Mouse (Mus musculus): ENCODE results near the gene Itih2. TPM values are rescaled to one million over a fixed set of nuclear protein-coding genes. Genes with fewer than 3 reads are reported as not detected.

The Itih2 gene
- polyA plus RNA-seq, 2 experiments: 260 to 321 TPM

- Histone ChIP-seq H3K27ac (no peak overlapping the region), H3K9ac (replicated peaks) (no peak overlapping the region), H3K4me3 (ENCODE audit: insufficient read depth in 1 of 2, low read depth in 2 of 2, low read length in 2 of 2) (no peak overlapping the region), H3K9me3 (ENCODE audit: control insufficient read depth, low read length) (no peaks in the 10 kb centered on the region), H3K4me2 (ENCODE audit: low read depth) (no peak overlapping the region), H3K4me1 (replicated peaks; ENCODE audit: control insufficient read depth in 2 of 2, insufficient read depth in 2 of 2, low read length in 1 of 2) (peaks cover 0 to 4% of the 10 kb centered on the region in 2 experiments; a peak in 1 of 4 replicates), H3K27me3 (ENCODE audit: control insufficient read depth, insufficient read depth, low read length) (no peaks in the 10 kb centered on the region), H3K36me3 (replicated peaks; ENCODE audit: control insufficient read depth, insufficient read depth, low read depth) (no peaks in the 10 kb centered on the region)
- ATAC-seq (ENCODE audit: insufficient read depth) (no peak), DNase-seq (ENCODE audit: low read depth in 3 of 3, low spot score in 3 of 3) (no peak)
- 61% methylated on average over 4 of the region's 4 CpGs for WGBS (ENCODE audit: insufficient replicate concordance)
- TF ChIP-seq EP300 (IDR thresholded peaks at IDR 0.05; ENCODE audit: low read depth) (no peak), CTCF (IDR thresholded peaks at IDR 0.05; ENCODE audit: low read depth) (no peak)
These were observed 30.8 kb upstream of the Itih2 start for GRCm38 (mm10) chr2:10162011-10162410.

- ATAC-seq (ENCODE audit: insufficient read depth): no peak
- no peak for DNase-seq (ENCODE audit: low read depth in 3 of 3, low spot score in 3 of 3)
- 46% methylated on average over 10 of the region's 10 CpGs for WGBS (ENCODE audit: insufficient replicate concordance)
- no peaks in the 10 kb centered on the region for H3K27me3 ChIP-seq (ENCODE audit: control insufficient read depth, insufficient read depth, low read length)
- H3K4me2 ChIP-seq (ENCODE audit: low read depth): no peak overlapping the region
- H3K9ac ChIP-seq (replicated peaks): no peak overlapping the region
- no peaks in the 10 kb centered on the region for H3K9me3 ChIP-seq (ENCODE audit: control insufficient read depth, low read length)
- H3K27ac ChIP-seq: no peak overlapping the region
- no peak for TF ChIP-seq EP300 (IDR thresholded peaks at IDR 0.05; ENCODE audit: low read depth)
- TF ChIP-seq CTCF (IDR thresholded peaks at IDR 0.05; ENCODE audit: low read depth): no peak
- no peak overlapping the region for H3K4me3 ChIP-seq (ENCODE audit: insufficient read depth in 1 of 2, low read depth in 2 of 2, low read length in 2 of 2)
- H3K36me3 ChIP-seq (replicated peaks; ENCODE audit: control insufficient read depth, insufficient read depth, low read depth): no peaks in the 10 kb centered on the region
- peaks cover 0 to 15% of the 10 kb centered on the region in 2 experiments; a peak in 2 of 4 replicates for H3K4me1 ChIP-seq (replicated peaks; ENCODE audit: control insufficient read depth in 2 of 2, insufficient read depth in 2 of 2, low read length in 1 of 2)
These were observed 26.0 kb upstream of the Itih2 start for GRCm38 (mm10) chr2:10157184-10157583.

GRCm38 (mm10) chr2:10153201-10154075 is 22.2 kb upstream of the Itih2 start, which contains the start of gene Itih5:
Itih5 (plus strand) TSS chr2:10153571.
- Histone ChIP-seq H3K9ac (replicated peaks) (no peak within 1 kb of the TSS), H3K27ac (no peak within 1 kb of the TSS), H3K9me3 (ENCODE audit: control insufficient read depth, low read length) (no peaks in the 10 kb centered on the region), H3K36me3 (replicated peaks; ENCODE audit: control insufficient read depth, insufficient read depth, low read depth) (no peaks in the 10 kb centered on the region), H3K4me1 (replicated peaks; ENCODE audit: control insufficient read depth in 2 of 2, insufficient read depth in 2 of 2, low read length in 1 of 2) (peaks cover 0 to 15% of the 10 kb centered on the region in 2 experiments; a peak in 2 of 4 replicates), H3K4me2 (ENCODE audit: low read depth) (peak within 1 kb of the TSS; percentile 73), H3K4me3 (ENCODE audit: insufficient read depth in 1 of 2, low read depth in 2 of 2, low read length in 2 of 2) (peak within 1 kb of the TSS; percentile 45 to 63), H3K27me3 (ENCODE audit: control insufficient read depth, insufficient read depth, low read length) (no peaks in the 10 kb centered on the region)
- ATAC-seq (ENCODE audit: insufficient read depth): peak; percentile 80
- DNase-seq (ENCODE audit: low read depth in 3 of 3, low spot score in 3 of 3): peak; percentile 41 to 48 (median 46)
- 4% methylated on average over 27 of the region's 27 CpGs for WGBS (ENCODE audit: insufficient replicate concordance)
- TF ChIP-seq EP300 (IDR thresholded peaks at IDR 0.05; ENCODE audit: low read depth): no peak
- TF ChIP-seq CTCF (IDR thresholded peaks at IDR 0.05; ENCODE audit: low read depth): no peak

GRCm38 (mm10) chr2:10152590-10152989 is 21.4 kb upstream of the Itih2 start:
- TF ChIP-seq EP300 (IDR thresholded peaks at IDR 0.05; ENCODE audit: low read depth): no peak
- TF ChIP-seq CTCF (IDR thresholded peaks at IDR 0.05; ENCODE audit: low read depth): no peak
- DNase-seq (ENCODE audit: low read depth in 3 of 3, low spot score in 3 of 3): no peak
- no peak overlapping the region for H3K9ac ChIP-seq (replicated peaks)
- peak overlapping the region; percentile 73; the same call in 1 of the 2 replicates for H3K4me2 ChIP-seq (ENCODE audit: low read depth)
- 5% methylated on average over 5 of the region's 5 CpGs for WGBS (ENCODE audit: insufficient replicate concordance)
- ATAC-seq (ENCODE audit: insufficient read depth): no peak
- no peaks in the 10 kb centered on the region for H3K36me3 ChIP-seq (replicated peaks; ENCODE audit: control insufficient read depth, insufficient read depth, low read depth)
- H3K27ac ChIP-seq: no peak overlapping the region
- no peaks in the 10 kb centered on the region for H3K9me3 ChIP-seq (ENCODE audit: control insufficient read depth, low read length)
- no peaks in the 10 kb centered on the region for H3K27me3 ChIP-seq (ENCODE audit: control insufficient read depth, insufficient read depth, low read length)
- H3K4me3 ChIP-seq (ENCODE audit: insufficient read depth in 1 of 2, low read depth in 2 of 2, low read length in 2 of 2): no peak overlapping the region
- H3K4me1 ChIP-seq (replicated peaks; ENCODE audit: control insufficient read depth in 2 of 2, insufficient read depth in 2 of 2, low read length in 1 of 2): peaks cover 0 to 15% of the 10 kb centered on the region in 2 experiments; a peak in 2 of 4 replicates

- H3K9ac ChIP-seq (replicated peaks): no peak overlapping the region
- no peak for ATAC-seq (ENCODE audit: insufficient read depth)
- no peak overlapping the region for H3K4me3 ChIP-seq (ENCODE audit: insufficient read depth in 1 of 2, low read depth in 2 of 2, low read length in 2 of 2)
- H3K9me3 ChIP-seq (ENCODE audit: control insufficient read depth, low read length): no peaks in the 10 kb centered on the region
- no peaks in the 10 kb centered on the region; a peak in 2 of 4 replicates for H3K4me1 ChIP-seq (replicated peaks; ENCODE audit: control insufficient read depth in 2 of 2, insufficient read depth in 2 of 2, low read length in 1 of 2)
- TF ChIP-seq EP300 (IDR thresholded peaks at IDR 0.05; ENCODE audit: low read depth) (no peak), CTCF (IDR thresholded peaks at IDR 0.05; ENCODE audit: low read depth) (no peak)
- no peak overlapping the region for H3K27ac ChIP-seq
- H3K27me3 ChIP-seq (ENCODE audit: control insufficient read depth, insufficient read depth, low read length): no peaks in the 10 kb centered on the region
- no peak for DNase-seq (ENCODE audit: low read depth in 3 of 3, low spot score in 3 of 3)
- no peak overlapping the region for H3K4me2 ChIP-seq (ENCODE audit: low read depth)
- H3K36me3 ChIP-seq (replicated peaks; ENCODE audit: control insufficient read depth, insufficient read depth, low read depth): no peaks in the 10 kb centered on the region
- WGBS (ENCODE audit: insufficient replicate concordance): 64% methylated on average over 8 of the region's 8 CpGs
These were observed 16.0 kb upstream of the Itih2 start for GRCm38 (mm10) chr2:10147176-10147575.
